Mouse (Mus musculus): ENCODE measurements at regions not wholly inside any gene's neighbourhood (a gene's known extent, or its start where the extent isn't known, plus 50 kb on each side); places are given as distances from the start of the nearest gene placed in this dataset.

DNA sequence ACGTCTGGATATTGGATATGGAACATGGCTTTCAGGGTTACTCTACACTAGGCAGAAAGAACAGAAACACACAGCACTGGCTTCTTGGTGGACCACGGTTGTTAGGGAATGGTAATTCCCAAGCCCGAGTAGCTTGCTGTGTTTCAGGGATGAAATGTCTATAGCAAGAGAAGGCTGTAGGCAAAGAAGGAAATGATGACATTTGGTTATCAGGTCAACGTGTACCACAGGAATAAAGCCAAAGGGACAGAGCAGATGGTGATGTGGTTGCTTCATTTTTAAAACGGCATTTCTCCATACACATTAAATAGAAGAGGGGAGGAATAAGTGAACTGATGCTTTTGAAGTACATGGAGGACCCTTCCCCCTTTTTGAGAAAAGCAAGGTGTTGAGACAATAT lies 433.1 kb downstream of the Btbd3 start:
- 27% methylated on average over 5 of the region's 5 CpGs for WGBS
- TF ChIP-seq CTCF (IDR thresholded peaks at IDR 0.05; ENCODE audit: borderline replicate concordance, insufficient read depth, low read depth, low read length) (no peak), POLR2A (IDR thresholded peaks at IDR 0.05; ENCODE audit: borderline replicate concordance, insufficient read depth, low read length) (no peak)
- peak in 1 of 2 experiments; percentile 52 for DNase-seq

GRCm38 (mm10) chr2:138702783-138703182 lies 446.4 kb downstream of the Btbd3 start:
- no peak for TF ChIP-seq POLR2A (IDR thresholded peaks at IDR 0.05; ENCODE audit: borderline replicate concordance, insufficient read depth, low read length)
- TF ChIP-seq CTCF (IDR thresholded peaks at IDR 0.05; ENCODE audit: borderline replicate concordance, insufficient read depth, low read depth, low read length): no peak
- H3K4me3 ChIP-seq (replicated peaks; ENCODE audit: insufficient read depth, low read depth, low read length): no peak overlapping the region
- no peaks in the 10 kb centered on the region for H3K27me3 ChIP-seq (ENCODE audit: control insufficient read depth, insufficient read depth, low read length)
- no peak for DNase-seq
- H3K4me1 ChIP-seq (ENCODE audit: control insufficient read depth, insufficient read depth, low read length): no peaks in the 10 kb centered on the region
- H3K27ac ChIP-seq (ENCODE audit: insufficient read depth, low read length): no peak overlapping the region
- WGBS: 95% methylated on average over 4 of the region's 4 CpGs

More for the DNA sequence above, 433.1 kb downstream of the Btbd3 start:
- Histone ChIP-seq H3K27me3 (ENCODE audit: control insufficient read depth, insufficient read depth, low read length) (no peaks in the 10 kb centered on the region), H3K4me3 (replicated peaks; ENCODE audit: insufficient read depth, low read depth, low read length) (no peak overlapping the region), H3K4me1 (ENCODE audit: control insufficient read depth, insufficient read depth, low read length) (peaks cover 3% of the 10 kb centered on the region; the same call in 1 of the 2 replicates), H3K27ac (ENCODE audit: insufficient read depth, low read length) (no peak overlapping the region)

GRCm38 (mm10) chr2:138703943-138704541 lies 447.7 kb downstream of the Btbd3 start:
- WGBS: 97% methylated on average over 4 of the region's 4 CpGs
- H3K27ac ChIP-seq (ENCODE audit: insufficient read depth, low read length): no peak overlapping the region
- DNase-seq: no peak
- TF ChIP-seq POLR2A (IDR thresholded peaks at IDR 0.05; ENCODE audit: borderline replicate concordance, insufficient read depth, low read length) (no peak), CTCF (IDR thresholded peaks at IDR 0.05; ENCODE audit: borderline replicate concordance, insufficient read depth, low read depth, low read length) (no peak)
- H3K4me1 ChIP-seq (ENCODE audit: control insufficient read depth, insufficient read depth, low read length): no peaks in the 10 kb centered on the region
- H3K27me3 ChIP-seq (ENCODE audit: control insufficient read depth, insufficient read depth, low read length): no peaks in the 10 kb centered on the region
- no peak overlapping the region for H3K4me3 ChIP-seq (replicated peaks; ENCODE audit: insufficient read depth, low read depth, low read length)

DNA sequence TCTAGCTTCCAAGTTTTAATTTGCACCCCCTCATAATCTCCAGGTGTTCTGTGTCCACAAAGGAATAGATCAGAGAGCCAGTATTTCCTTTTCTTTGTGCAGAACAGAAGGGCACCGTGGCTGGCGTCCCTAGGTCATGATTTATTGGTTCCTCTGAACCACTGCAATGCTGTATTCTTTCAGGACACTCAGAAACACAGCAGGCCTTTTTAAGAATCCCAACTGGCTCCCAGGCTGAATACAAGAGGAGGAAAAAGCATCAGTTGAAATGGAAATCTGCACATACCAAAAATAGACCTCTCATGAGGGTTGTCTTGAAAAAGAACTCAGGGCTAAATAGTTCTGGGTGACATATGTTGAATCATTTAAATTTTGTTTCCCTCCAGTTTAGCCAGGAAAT lies 452.4 kb downstream of the Btbd3 start:
- Histone ChIP-seq H3K4me1 (ENCODE audit: control insufficient read depth, insufficient read depth, low read length) (no peaks in the 10 kb centered on the region), H3K27ac (ENCODE audit: insufficient read depth, low read length) (no peak overlapping the region), H3K4me3 (replicated peaks; ENCODE audit: insufficient read depth, low read depth, low read length) (no peak overlapping the region), H3K27me3 (ENCODE audit: control insufficient read depth, insufficient read depth, low read length) (no peaks in the 10 kb centered on the region)
- DNase-seq: peak in 1 of 2 experiments; percentile 11
- 62% methylated on average over 2 of the region's 2 CpGs for WGBS
- TF ChIP-seq CTCF (IDR thresholded peaks at IDR 0.05; ENCODE audit: borderline replicate concordance, insufficient read depth, low read depth, low read length) (no peak), POLR2A (IDR thresholded peaks at IDR 0.05; ENCODE audit: borderline replicate concordance, insufficient read depth, low read length) (no peak)

DNA sequence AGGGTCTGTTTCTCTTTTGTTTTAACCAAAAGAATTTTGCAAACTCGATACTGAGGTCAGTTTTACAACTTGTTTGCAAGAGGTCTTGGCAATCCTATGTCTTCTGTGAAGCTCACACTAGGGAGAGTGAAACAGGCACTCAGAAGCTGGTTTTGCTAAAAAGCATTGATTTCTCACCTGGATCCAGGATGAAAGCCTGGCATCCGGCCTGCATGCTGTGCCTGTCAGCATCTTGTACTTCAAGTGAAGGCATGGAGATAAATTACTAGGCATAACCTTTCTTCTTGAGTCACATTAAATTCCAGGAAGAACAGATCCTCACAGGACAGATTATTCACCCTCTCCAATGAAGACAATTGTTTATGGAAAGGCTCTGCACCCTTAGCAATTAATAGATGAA lies 477.5 kb downstream of the Btbd3 start:
- DNase-seq: peak; percentile 36
- TF ChIP-seq POLR2A (IDR thresholded peaks at IDR 0.05; ENCODE audit: borderline replicate concordance, insufficient read depth, low read length): no peak
- TF ChIP-seq CTCF (IDR thresholded peaks at IDR 0.05; ENCODE audit: borderline replicate concordance, insufficient read depth, low read depth, low read length): no peak
- Histone ChIP-seq H3K4me1 (ENCODE audit: control insufficient read depth, insufficient read depth, low read length) (no peaks in the 10 kb centered on the region), H3K4me3 (replicated peaks; ENCODE audit: insufficient read depth, low read depth, low read length) (no peak overlapping the region), H3K27ac (ENCODE audit: insufficient read depth, low read length) (no peak overlapping the region), H3K27me3 (ENCODE audit: control insufficient read depth, insufficient read depth, low read length) (no peaks in the 10 kb centered on the region)
- 66% methylated on average over 2 of the region's 2 CpGs for WGBS

- no peak for DNase-seq
- Histone ChIP-seq H3K27ac (ENCODE audit: insufficient read depth, low read length) (no peak overlapping the region), H3K27me3 (ENCODE audit: control insufficient read depth, insufficient read depth, low read length) (no peaks in the 10 kb centered on the region), H3K4me1 (ENCODE audit: control insufficient read depth, insufficient read depth, low read length) (peaks cover 4% of the 10 kb centered on the region; the same call in 1 of the 2 replicates), H3K4me3 (replicated peaks; ENCODE audit: insufficient read depth, low read depth, low read length) (no peak overlapping the region)
- 35% methylated on average over 4 of the region's 4 CpGs for WGBS
- TF ChIP-seq POLR2A (IDR thresholded peaks at IDR 0.05; ENCODE audit: borderline replicate concordance, insufficient read depth, low read length): no peak
- no peak for TF ChIP-seq CTCF (IDR thresholded peaks at IDR 0.05; ENCODE audit: borderline replicate concordance, insufficient read depth, low read depth, low read length)
These were observed 488.4 kb downstream of the Btbd3 start for GRCm38 (mm10) chr2:138744806-138745205.

- no peaks in the 10 kb centered on the region for H3K27me3 ChIP-seq (ENCODE audit: control insufficient read depth, insufficient read depth, low read length)
- H3K4me1 ChIP-seq (ENCODE audit: control insufficient read depth, insufficient read depth, low read length): peaks cover 3% of the 10 kb centered on the region; the same call in 1 of the 2 replicates
- peak in 1 of 2 experiments; percentile 24 for DNase-seq
- no peak for TF ChIP-seq POLR2A (IDR thresholded peaks at IDR 0.05; ENCODE audit: borderline replicate concordance, insufficient read depth, low read length)
- no peak for TF ChIP-seq CTCF (IDR thresholded peaks at IDR 0.05; ENCODE audit: borderline replicate concordance, insufficient read depth, low read depth, low read length)
- H3K27ac ChIP-seq (ENCODE audit: insufficient read depth, low read length): no peak overlapping the region
- 45% methylated on average over 3 of the region's 3 CpGs for WGBS
- H3K4me3 ChIP-seq (replicated peaks; ENCODE audit: insufficient read depth, low read depth, low read length): no peak overlapping the region
These were observed 504.1 kb downstream of the Btbd3 start for GRCm38 (mm10) chr2:138760439-138760963.

GRCm38 (mm10) chr2:138761400-138761799 lies 505.0 kb downstream of the Btbd3 start:
- WGBS: 22% methylated on average over 1 of the region's 1 CpGs
- Histone ChIP-seq H3K27me3 (ENCODE audit: control insufficient read depth, insufficient read depth, low read length) (no peaks in the 10 kb centered on the region), H3K4me3 (replicated peaks; ENCODE audit: insufficient read depth, low read depth, low read length) (no peak overlapping the region), H3K27ac (ENCODE audit: insufficient read depth, low read length) (no peak overlapping the region), H3K4me1 (ENCODE audit: control insufficient read depth, insufficient read depth, low read length) (peaks cover 3% of the 10 kb centered on the region; the same call in 1 of the 2 replicates)
- TF ChIP-seq POLR2A (IDR thresholded peaks at IDR 0.05; ENCODE audit: borderline replicate concordance, insufficient read depth, low read length) (no peak), CTCF (IDR thresholded peaks at IDR 0.05; ENCODE audit: borderline replicate concordance, insufficient read depth, low read depth, low read length) (no peak)
- DNase-seq: peak in 1 of 2 experiments; percentile 66

Data from cerebellum, adult 2 months (tissue).